Mouse (Mus musculus) brain, embryonic 14.5 days (tissue): ENCODE measurements at regions not wholly inside any gene's neighbourhood (a gene's known extent, or its start where the extent isn't known, plus 50 kb on each side); places are given as distances from the start of the nearest gene placed in this dataset.

Experiments used
- CTCF ChIP-seq: fragments of 200-500 bp; IDR thresholded peaks from 2 replicates; pipeline ENCODE4 v1.5.1; 2012; ENCODE audit warnings: inconsistent platforms, mild to moderate bottlenecking, moderate library complexity, borderline replicate concordance; ENCODE audit not compliant: insufficient read depth, insufficient read length; ENCODE audit errors: extremely low read depth
- POLR2A ChIP-seq: fragments of 200-500 bp; IDR thresholded peaks from 2 replicates; pipeline ENCODE4 v1.6.1; 2012; ENCODE audit warnings: mild to moderate bottlenecking, inconsistent platforms, borderline replicate concordance; ENCODE audit not compliant: poor library complexity, insufficient read depth, insufficient read length, severe bottlenecking; ENCODE audit errors: extremely low read depth

DNA sequence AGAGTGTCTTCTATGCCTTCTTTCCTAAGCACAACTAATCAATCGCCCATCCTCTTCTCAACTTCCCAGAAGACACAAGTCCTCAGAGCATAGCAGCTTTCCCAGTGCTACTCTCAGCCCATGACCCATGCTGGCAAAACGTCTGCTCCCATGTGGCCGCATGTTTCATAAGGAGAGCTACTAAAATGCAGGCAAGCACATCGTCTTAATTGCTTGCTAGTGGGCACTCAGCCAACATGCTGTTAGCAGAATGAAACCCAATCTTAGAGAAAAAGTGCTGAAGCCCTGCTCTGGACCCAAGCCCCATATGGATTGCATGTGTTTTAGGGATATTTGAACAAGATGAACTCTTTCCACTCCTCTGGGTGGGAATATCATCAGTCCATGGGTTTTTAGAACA lies 1348.2 kb upstream of the Zeb2 start:
- TF ChIP-seq POLR2A, result no peak
- no peak for TF ChIP-seq CTCF
